Mouse (Mus musculus) kidney, adult 2 months (tissue): Measurements from ENCODE around the gene Ctrc. TPM values are rescaled to one million over a fixed set of nuclear protein-coding genes. Genes with fewer than 3 reads are reported as not detected.
A peak's percentile ranks its signal among the peaks of the same experiment; 100 is the strongest.

Source experiments
- DNase-seq: peaks from one replicate; pipeline ENCODE4 v3.0.0; 2021
- H3K27ac ChIP-seq: fragments of 200-500 bp; 2 replicates; pipeline ENCODE4 v1.5.1; 2012; ENCODE audit warnings: low read depth, low read length, control low read depth, inconsistent platforms; ENCODE audit not compliant: insufficient read depth
- H3K27me3 ChIP-seq: fragments of 200-500 bp; replicated peaks from 2 replicates; pipeline ENCODE4 v1.6.1; 2012; ENCODE audit warnings: mild to moderate bottlenecking, moderate library complexity, low read length, inconsistent platforms; ENCODE audit not compliant: control insufficient read depth, insufficient read depth
- H3K36me3 ChIP-seq: fragments of 200-500 bp; 2 replicates; pipeline ENCODE4 v1.6.1; 2012; ENCODE audit warnings: mild to moderate bottlenecking, moderate library complexity, low read length, inconsistent platforms; ENCODE audit not compliant: control insufficient read depth, insufficient read depth
- H3K4me1 ChIP-seq: fragments of 200-500 bp; 2 replicates; pipeline ENCODE4 v1.6.1; 2011; ENCODE audit warnings: low read length; ENCODE audit not compliant: control insufficient read depth, insufficient read depth
- H3K4me3 ChIP-seq: fragments of 200-500 bp; 2 replicates; pipeline ENCODE4 v1.5.1; 2011; ENCODE audit warnings: mild to moderate bottlenecking, low read depth, low read length, control low read depth; ENCODE audit not compliant: insufficient read depth
- CTCF ChIP-seq: fragments of 200-500 bp; conservative IDR thresholded peaks from 2 replicates; pipeline ENCODE4 v1.5.1; 2011; ENCODE audit warnings: low read depth, mild to moderate bottlenecking, control low read depth, low read length, moderate library complexity, mixed read lengths; ENCODE audit not compliant: insufficient read depth, insufficient read length
- POLR2A ChIP-seq: fragments of 200-500 bp; IDR thresholded peaks from one replicate; pipeline ENCODE4 v1.6.1; 2011; ENCODE audit warnings: low read depth, low read length, control low read depth
- WGBS: fragments of 180-500 bp; shearing (Covaris S2); methylation state at CpG from one replicate; pipeline ENCODE4 v1.1.7; 2018; 5-methylcytosine and 5-hydroxymethylcytosine counted together
- polyA plus RNA-seq: library from polyadenylated mRNA; depleted of rRNA; stranded (reverse); fragments of >200 nt; gene quantifications from 2 replicates; pipeline ENCODE4 v1.2.3, GENCODE M21; 2012

Ctrc gene
- polyA plus RNA-seq, 1 experiment, result not detected

- no peak for DNase-seq
- H3K36me3 ChIP-seq, result peaks cover 5% of the 10 kb centered on the region; the same call in 1 of the 2 replicates
- peaks cover 25% of the 10 kb centered on the region for H3K4me1 ChIP-seq
- peak overlapping the region; percentile 97 for H3K27ac ChIP-seq
- 3% methylated on average over 5 of the region's 5 CpGs for WGBS
- H3K4me3 ChIP-seq, result peak overlapping the region; percentile 95
- H3K27me3 ChIP-seq, result no peaks in the 10 kb centered on the region
- TF ChIP-seq CTCF, result no peak
- TF ChIP-seq POLR2A, result no peak
Measured at GRCm38 (mm10) chr4:141794152-141794535, 52.0 kb downstream of the Ctrc start.

DNA sequence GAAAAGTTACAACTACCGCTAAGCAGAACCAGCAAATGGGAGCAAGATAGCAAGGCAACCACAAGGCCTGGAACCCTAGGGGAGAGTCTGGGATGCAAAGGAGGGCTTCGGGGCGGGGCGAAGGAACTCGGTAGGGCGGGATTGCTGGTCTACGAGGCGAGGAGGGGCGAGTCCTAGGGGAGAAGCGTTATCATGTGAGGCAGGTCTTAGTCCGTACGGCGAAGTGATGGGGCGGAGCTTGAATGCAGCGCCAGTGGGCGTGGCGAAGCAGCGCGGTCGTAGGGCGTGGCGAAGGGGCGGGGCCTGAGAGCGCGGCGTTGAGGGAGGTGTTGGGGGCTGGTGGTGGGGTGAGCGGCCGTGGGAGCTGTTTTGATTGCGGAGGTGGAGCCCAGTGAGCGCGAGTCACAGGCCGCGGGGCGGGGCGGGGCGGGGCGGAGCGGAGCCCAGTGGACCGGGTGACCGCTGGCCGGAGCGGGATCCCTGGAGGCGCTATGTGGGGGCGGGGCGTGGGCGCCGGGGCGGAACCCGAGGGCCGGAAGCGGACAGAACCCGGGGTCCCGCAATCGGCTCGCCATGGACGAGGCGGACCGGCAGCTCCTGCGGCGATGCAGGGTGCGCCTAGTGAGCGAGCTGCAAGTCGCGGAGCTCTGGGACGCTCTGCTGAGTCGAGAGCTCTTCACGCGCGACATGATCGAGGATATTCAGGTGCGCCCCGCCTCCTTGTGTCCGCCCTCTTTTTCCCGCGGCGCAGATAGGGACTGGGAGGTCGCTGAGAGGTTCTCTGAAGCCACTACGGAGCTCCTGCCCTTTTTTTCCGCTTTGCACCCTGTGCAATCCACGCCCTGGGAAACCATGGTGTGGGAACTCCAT is 52.6 kb downstream of the Ctrc start, which contains the start of gene Casp9:
TSS of gene Casp9 (plus strand) at position 331 of the 870 bp plus-strand sequence.
- Histone ChIP-seq H3K4me1 (peaks cover 25% of the 10 kb centered on the region), H3K27me3 (no peaks in the 10 kb centered on the region), H3K27ac (peak within 1 kb of the TSS; percentile 97), H3K4me3 (peak within 1 kb of the TSS; percentile 95), H3K36me3 (peaks cover 5% of the 10 kb centered on the region; the same call in 1 of the 2 replicates)
- WGBS, result under 1% methylated on average over 75 of the region's 80 CpGs
- TF ChIP-seq POLR2A, result peak; percentile 31
- no peak for TF ChIP-seq CTCF
- DNase-seq, result peak; percentile 99

DNA sequence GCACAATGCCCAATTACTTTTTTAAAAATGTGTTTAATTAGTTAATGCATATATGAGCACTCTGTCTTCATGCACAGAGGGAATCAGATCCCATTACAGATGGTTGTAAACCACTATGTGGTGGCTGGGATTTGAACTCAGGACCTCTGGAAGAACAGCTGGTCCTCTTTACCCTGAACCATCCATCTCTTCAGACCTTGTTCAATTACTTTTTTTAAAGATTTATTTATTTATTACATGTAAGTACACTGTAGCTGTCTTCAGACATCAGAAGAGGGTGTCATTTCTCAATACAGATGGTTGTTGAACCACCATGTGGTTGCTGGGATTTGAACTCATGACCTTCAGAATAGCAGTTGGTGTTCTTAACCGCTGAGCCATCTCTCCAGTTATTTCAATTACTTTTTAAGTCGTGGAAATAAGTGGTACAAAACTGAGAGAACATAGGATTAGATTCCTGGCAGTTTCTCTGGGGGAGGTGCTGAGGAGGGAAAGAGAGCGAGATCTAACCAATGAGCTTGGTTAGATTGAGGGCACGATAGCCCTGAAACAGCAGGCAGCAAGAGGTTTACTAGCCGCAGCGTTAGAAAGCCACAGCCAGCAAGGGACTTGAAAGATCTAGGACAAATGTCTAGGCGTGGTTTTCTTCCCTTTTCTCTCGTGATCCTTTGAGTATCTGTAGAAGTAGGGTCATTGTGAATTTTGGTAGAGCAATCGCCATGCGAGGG is 53.4 kb downstream of the Ctrc start:
- TF ChIP-seq CTCF (no peak), POLR2A (no peak)
- peak overlapping the region; percentile 95 for H3K4me3 ChIP-seq
- H3K27ac ChIP-seq, result peak overlapping the region; percentile 92
- H3K4me1 ChIP-seq, result peaks cover 27% of the 10 kb centered on the region
- H3K27me3 ChIP-seq, result no peaks in the 10 kb centered on the region
- DNase-seq, result no peak
- peaks cover 4% of the 10 kb centered on the region; the same call in 1 of the 2 replicates for H3K36me3 ChIP-seq
- WGBS, result 11% methylated on average over 10 of the region's 10 CpGs

GRCm38 (mm10) chr4:141791951-141792350 is 54.2 kb downstream of the Ctrc start:
- peaks cover 31% of the 10 kb centered on the region for H3K4me1 ChIP-seq
- H3K36me3 ChIP-seq, result peaks cover under 1% of the 10 kb centered on the region; the same call in 1 of the 2 replicates
- DNase-seq, result no peak
- 91% methylated on average over 8 of the region's 8 CpGs for WGBS
- H3K27ac ChIP-seq, result no peak overlapping the region
- no peak overlapping the region for H3K4me3 ChIP-seq
- H3K27me3 ChIP-seq, result no peaks in the 10 kb centered on the region
- TF ChIP-seq POLR2A (no peak), CTCF (no peak)

DNA sequence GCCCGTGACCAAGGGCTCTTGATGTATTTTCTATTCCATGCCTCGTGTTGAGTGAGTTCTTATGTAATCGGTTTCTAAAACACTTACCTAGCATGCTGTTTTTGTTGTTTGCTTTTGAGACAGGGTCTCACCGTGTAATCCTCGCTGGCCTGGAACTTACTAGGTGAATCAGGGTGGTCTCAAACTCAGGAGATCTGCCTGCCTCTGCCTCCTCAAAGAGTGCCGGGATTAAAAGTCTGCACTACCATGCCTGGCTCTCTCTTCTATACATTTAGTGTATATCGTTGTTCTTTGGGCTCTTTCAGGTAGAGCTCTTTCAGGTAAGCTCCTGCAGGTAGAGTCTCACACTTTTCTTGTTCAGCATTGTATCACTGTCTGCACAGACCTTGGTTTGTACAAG is 54.7 kb downstream of the Ctrc start:
- H3K4me1 ChIP-seq, result peaks cover 34% of the 10 kb centered on the region
- DNase-seq, result no peak
- TF ChIP-seq POLR2A, result no peak
- TF ChIP-seq CTCF, result no peak
- no peak overlapping the region for H3K27ac ChIP-seq
- no peak overlapping the region for H3K4me3 ChIP-seq
- WGBS, result 95% methylated on average over 7 of the region's 7 CpGs
- H3K27me3 ChIP-seq, result no peaks in the 10 kb centered on the region
- no peaks in the 10 kb centered on the region for H3K36me3 ChIP-seq

GRCm38 (mm10) chr4:141790524-141790990 is 55.6 kb downstream of the Ctrc start, which contains the start of gene Dnajc16:
Gene Dnajc16 (minus strand): TSS chr4:141790931.
- H3K27me3 ChIP-seq, result no peaks in the 10 kb centered on the region
- H3K4me3 ChIP-seq, result peak within 1 kb of the TSS; percentile 71
- DNase-seq, result peak; percentile 99
- TF ChIP-seq POLR2A (peak; percentile 42), CTCF (no peak)
- 1% methylated on average over 42 of the region's 42 CpGs for WGBS
- peak within 1 kb of the TSS; percentile 67 for H3K27ac ChIP-seq
- H3K4me1 ChIP-seq, result peaks cover 30% of the 10 kb centered on the region
- no peaks in the 10 kb centered on the region for H3K36me3 ChIP-seq

GRCm38 (mm10) chr4:141789564-141790218 is 56.5 kb downstream of the Ctrc start:
- Histone ChIP-seq H3K27me3 (no peaks in the 10 kb centered on the region), H3K4me1 (peaks cover 22% of the 10 kb centered on the region), H3K4me3 (peak overlapping the region; percentile 71), H3K36me3 (no peaks in the 10 kb centered on the region), H3K27ac (peak overlapping the region; percentile 67)
- WGBS, result 35% methylated on average over 3 of the region's 3 CpGs
- DNase-seq, result no peak
- TF ChIP-seq CTCF (no peak), POLR2A (no peak)
